Mouse (Mus musculus): Measurements from ENCODE around the gene Mrps2. TPM values are rescaled to one million over a fixed set of nuclear protein-coding genes. Genes with fewer than 3 reads are reported as not detected.

Mrps2 gene
- polyA plus RNA-seq (2015; fragmentation: Nextera tagmentation; extraction: Ambion mirVana): 49.9 and 52.7 TPM in 2 replicates

GRCm38 (mm10) chr2:28467860-28468485, at the start of gene Mrps2:
Mrps2 (plus strand) TSS chr2:28468066.
- WGBS: under 1% methylated on average over 52 of the region's 52 CpGs
- Histone ChIP-seq H3K9me3 (ENCODE audit: control insufficient read depth, low read length) (0 out of 2 replicates have a peak, but pooled peaks cover 7% of the 10 kb centered on the region), H3K4me1 (replicated peaks; ENCODE audit: control insufficient read depth, insufficient read depth, low read length) (peaks cover 11% of the 10 kb centered on the region), H3K4me3 (ENCODE audit: low read length) (peak within 1 kb of the TSS; percentile 78), H3K9ac (ENCODE audit: low read length) (peak within 1 kb of the TSS; percentile 94), H3K27me3 (ENCODE audit: control insufficient read depth, insufficient read depth, low read depth, low read length) (peaks cover 4% of the 10 kb centered on the region; the same call in 1 of the 2 replicates), H3K36me3 (ENCODE audit: control insufficient read depth, insufficient read depth, low read length) (peaks cover 36% of the 10 kb centered on the region), H3K4me2 (ENCODE audit: low read depth, low read length) (peak within 1 kb of the TSS; percentile 88), H3K27ac (ENCODE audit: low read length) (no peak within 1 kb of the TSS)
- peak; percentile 95 for ATAC-seq (ENCODE audit: low read depth)

- no peak overlapping the region for H3K4me2 ChIP-seq (ENCODE audit: low read depth, low read length)
- 12% methylated on average over 4 of the region's 4 CpGs for WGBS
- peaks cover 9% of the 10 kb centered on the region for H3K4me1 ChIP-seq (replicated peaks; ENCODE audit: control insufficient read depth, insufficient read depth, low read length)
- H3K9me3 ChIP-seq (ENCODE audit: control insufficient read depth, low read length): no peaks in the 10 kb centered on the region
- peak; percentile 15; the same call in 1 of the 2 replicates for ATAC-seq (ENCODE audit: low read depth)
- H3K9ac ChIP-seq (ENCODE audit: low read length): no peak overlapping the region
- no peaks in the 10 kb centered on the region for H3K36me3 ChIP-seq (ENCODE audit: control insufficient read depth, insufficient read depth, low read length)
- H3K4me3 ChIP-seq (ENCODE audit: low read length): no peak overlapping the region
- no peak overlapping the region for H3K27ac ChIP-seq (ENCODE audit: low read length)
- H3K27me3 ChIP-seq (ENCODE audit: control insufficient read depth, insufficient read depth, low read depth, low read length): no peaks in the 10 kb centered on the region
These were observed 48.0 kb upstream of the Mrps2 start for GRCm38 (mm10) chr2:28419898-28420297.

GRCm38 (mm10) chr2:28423167-28423566, 44.7 kb upstream of the Mrps2 start:
- no peaks in the 10 kb centered on the region for H3K9me3 ChIP-seq (ENCODE audit: control insufficient read depth, low read length)
- no peak overlapping the region for H3K4me3 ChIP-seq (ENCODE audit: low read length)
- no peaks in the 10 kb centered on the region for H3K27me3 ChIP-seq (ENCODE audit: control insufficient read depth, insufficient read depth, low read depth, low read length)
- H3K27ac ChIP-seq (ENCODE audit: low read length): no peak overlapping the region
- ATAC-seq (ENCODE audit: low read depth): no peak
- H3K4me1 ChIP-seq (replicated peaks; ENCODE audit: control insufficient read depth, insufficient read depth, low read length): no peaks in the 10 kb centered on the region
- no peaks in the 10 kb centered on the region for H3K36me3 ChIP-seq (ENCODE audit: control insufficient read depth, insufficient read depth, low read length)
- no peak overlapping the region for H3K4me2 ChIP-seq (ENCODE audit: low read depth, low read length)
- no peak overlapping the region for H3K9ac ChIP-seq (ENCODE audit: low read length)
- WGBS: 34% methylated on average over 3 of the region's 3 CpGs

DNA sequence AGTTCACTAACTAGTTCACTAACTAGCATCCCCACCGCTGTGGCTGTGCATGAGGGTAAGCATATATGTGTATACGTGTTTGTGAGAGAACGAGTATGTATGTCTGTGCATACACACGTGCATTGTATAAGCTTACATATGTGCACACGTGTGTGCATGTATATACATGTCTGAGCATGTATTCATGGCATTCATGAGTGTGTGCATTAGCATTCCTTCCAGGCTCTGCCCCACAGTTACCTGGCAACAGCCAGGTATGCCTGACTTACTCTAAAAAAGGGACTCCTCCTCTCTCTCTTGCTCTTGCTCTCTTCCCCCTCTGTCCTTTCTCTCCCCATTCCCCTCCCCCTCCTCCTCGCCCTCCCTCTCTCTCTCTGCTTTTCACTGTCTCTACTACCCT, 40.6 kb upstream of the Mrps2 start:
- Histone ChIP-seq H3K4me1 (replicated peaks; ENCODE audit: control insufficient read depth, insufficient read depth, low read length) (no peaks in the 10 kb centered on the region), H3K4me3 (ENCODE audit: low read length) (no peak overlapping the region), H3K27me3 (ENCODE audit: control insufficient read depth, insufficient read depth, low read depth, low read length) (no peaks in the 10 kb centered on the region), H3K27ac (ENCODE audit: low read length) (no peak overlapping the region), H3K4me2 (ENCODE audit: low read depth, low read length) (no peak overlapping the region), H3K36me3 (ENCODE audit: control insufficient read depth, insufficient read depth, low read length) (no peaks in the 10 kb centered on the region), H3K9ac (ENCODE audit: low read length) (no peak overlapping the region), H3K9me3 (ENCODE audit: control insufficient read depth, low read length) (no peaks in the 10 kb centered on the region)
- no peak for ATAC-seq (ENCODE audit: low read depth)
- WGBS: 77% methylated on average over 6 of the region's 6 CpGs

- Histone ChIP-seq H3K9ac (ENCODE audit: low read length) (no peak overlapping the region), H3K27ac (ENCODE audit: low read length) (peak overlapping the region; percentile 44), H3K27me3 (ENCODE audit: control insufficient read depth, insufficient read depth, low read depth, low read length) (no peaks in the 10 kb centered on the region), H3K9me3 (ENCODE audit: control insufficient read depth, low read length) (no peaks in the 10 kb centered on the region), H3K4me3 (ENCODE audit: low read length) (no peak overlapping the region), H3K36me3 (ENCODE audit: control insufficient read depth, insufficient read depth, low read length) (no peaks in the 10 kb centered on the region), H3K4me2 (ENCODE audit: low read depth, low read length) (no peak overlapping the region), H3K4me1 (replicated peaks; ENCODE audit: control insufficient read depth, insufficient read depth, low read length) (peaks cover 6% of the 10 kb centered on the region; the same call in 1 of the 2 replicates)
- ATAC-seq (ENCODE audit: low read depth): peak; percentile 37
- 36% methylated on average over 6 of the region's 6 CpGs for WGBS
These were observed 37.0 kb upstream of the Mrps2 start for GRCm38 (mm10) chr2:28430846-28431245.

- H3K4me2 ChIP-seq (ENCODE audit: low read depth, low read length): no peak overlapping the region
- no peaks in the 10 kb centered on the region for H3K27me3 ChIP-seq (ENCODE audit: control insufficient read depth, insufficient read depth, low read depth, low read length)
- H3K4me1 ChIP-seq (replicated peaks; ENCODE audit: control insufficient read depth, insufficient read depth, low read length): peaks cover 6% of the 10 kb centered on the region; the same call in 1 of the 2 replicates
- WGBS: 0% methylated on average over 1 of the region's 1 CpGs
- ATAC-seq (ENCODE audit: low read depth): peak; percentile 85
- no peaks in the 10 kb centered on the region for H3K36me3 ChIP-seq (ENCODE audit: control insufficient read depth, insufficient read depth, low read length)
- H3K9me3 ChIP-seq (ENCODE audit: control insufficient read depth, low read length): no peaks in the 10 kb centered on the region
- peak overlapping the region; percentile 26; the same call in 1 of the 2 replicates for H3K27ac ChIP-seq (ENCODE audit: low read length)
- no peak overlapping the region for H3K4me3 ChIP-seq (ENCODE audit: low read length)
- H3K9ac ChIP-seq (ENCODE audit: low read length): no peak overlapping the region
These were observed 35.1 kb upstream of the Mrps2 start for GRCm38 (mm10) chr2:28432811-28433210.

DNA sequence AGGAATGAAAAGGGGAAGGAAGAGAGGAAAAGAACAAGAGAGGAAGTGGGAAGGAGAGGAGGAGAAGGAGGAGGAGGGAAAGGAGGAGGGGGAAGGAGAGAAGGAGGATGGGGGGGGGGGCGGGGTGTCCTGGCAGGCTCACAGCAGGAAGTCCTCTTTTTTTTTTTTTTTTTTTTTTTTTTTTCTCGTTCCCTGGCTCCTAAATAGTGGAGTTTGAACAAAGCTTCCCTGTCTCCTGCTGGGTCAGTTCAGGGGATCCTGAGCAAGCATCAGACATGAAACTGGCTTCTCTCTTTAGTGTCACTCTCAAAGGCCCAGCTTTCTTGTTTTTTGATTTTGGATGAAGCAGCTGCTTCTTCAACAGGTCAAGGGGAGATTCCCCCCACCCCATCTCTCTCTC, 34.4 kb upstream of the Mrps2 start:
- Histone ChIP-seq H3K9me3 (ENCODE audit: control insufficient read depth, low read length) (no peaks in the 10 kb centered on the region), H3K36me3 (ENCODE audit: control insufficient read depth, insufficient read depth, low read length) (no peaks in the 10 kb centered on the region), H3K27ac (ENCODE audit: low read length) (peak overlapping the region; percentile 26), H3K27me3 (ENCODE audit: control insufficient read depth, insufficient read depth, low read depth, low read length) (no peaks in the 10 kb centered on the region), H3K4me1 (replicated peaks; ENCODE audit: control insufficient read depth, insufficient read depth, low read length) (peaks cover 6% of the 10 kb centered on the region; the same call in 1 of the 2 replicates), H3K9ac (ENCODE audit: low read length) (no peak overlapping the region), H3K4me3 (ENCODE audit: low read length) (no peak overlapping the region), H3K4me2 (ENCODE audit: low read depth, low read length) (no peak overlapping the region)
- WGBS: 0% methylated on average over 1 of the region's 2 CpGs
- ATAC-seq (ENCODE audit: low read depth): no peak; the same call in 1 of the 2 replicates

DNA sequence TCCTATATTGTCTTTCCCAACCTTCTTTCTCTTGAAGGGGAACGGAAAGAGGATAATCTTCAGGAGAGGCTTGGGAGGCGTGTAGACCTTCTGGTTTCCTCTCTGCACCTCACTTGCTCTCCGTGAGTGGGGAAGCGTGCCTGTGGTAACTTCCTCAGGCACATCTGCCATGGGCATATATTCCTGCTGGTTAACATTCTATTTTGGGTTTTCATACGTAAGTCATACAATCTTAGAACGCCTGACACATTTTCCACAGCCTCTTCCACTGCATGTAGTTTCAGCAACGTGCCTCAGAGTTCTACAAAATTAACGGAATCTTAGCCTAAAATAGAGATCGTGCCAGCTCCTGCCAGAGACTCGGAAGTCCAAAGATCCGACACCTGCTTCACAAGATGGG, 32.5 kb upstream of the Mrps2 start:
- H3K4me3 ChIP-seq (ENCODE audit: low read length): no peak overlapping the region
- no peaks in the 10 kb centered on the region for H3K36me3 ChIP-seq (ENCODE audit: control insufficient read depth, insufficient read depth, low read length)
- 83% methylated on average over 11 of the region's 11 CpGs for WGBS
- no peak overlapping the region for H3K9ac ChIP-seq (ENCODE audit: low read length)
- H3K9me3 ChIP-seq (ENCODE audit: control insufficient read depth, low read length): no peaks in the 10 kb centered on the region
- H3K4me1 ChIP-seq (replicated peaks; ENCODE audit: control insufficient read depth, insufficient read depth, low read length): peaks cover 6% of the 10 kb centered on the region; the same call in 1 of the 2 replicates
- ATAC-seq (ENCODE audit: low read depth): no peak
- H3K27ac ChIP-seq (ENCODE audit: low read length): no peak overlapping the region
- no peaks in the 10 kb centered on the region for H3K27me3 ChIP-seq (ENCODE audit: control insufficient read depth, insufficient read depth, low read depth, low read length)
- no peak overlapping the region for H3K4me2 ChIP-seq (ENCODE audit: low read depth, low read length)

DNA sequence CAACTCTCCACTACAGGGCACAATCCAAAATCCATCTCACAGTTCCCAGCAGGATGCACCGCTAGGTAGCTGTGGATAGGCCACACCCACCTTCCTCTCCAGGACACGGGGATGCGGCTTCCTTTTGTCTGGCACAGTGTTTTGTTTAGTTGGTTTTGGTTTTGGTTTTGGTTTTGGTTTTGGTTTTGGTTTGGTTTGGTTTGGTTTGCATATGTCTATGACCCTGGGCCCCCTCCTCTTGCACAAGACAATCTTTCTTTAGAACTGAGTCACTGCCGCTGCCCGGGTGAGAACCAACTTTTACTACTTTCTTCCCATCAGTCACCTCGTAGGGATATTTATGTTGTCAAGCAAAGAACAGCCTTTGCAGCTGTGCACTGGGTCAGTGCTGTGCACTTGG, 27.0 kb upstream of the Mrps2 start:
- H3K9ac ChIP-seq (ENCODE audit: low read length): no peak overlapping the region
- no peak for ATAC-seq (ENCODE audit: low read depth)

More for the DNA sequence above, 27.0 kb upstream of the Mrps2 start:
- no peaks in the 10 kb centered on the region for H3K36me3 ChIP-seq (ENCODE audit: control insufficient read depth, insufficient read depth, low read length)
- no peaks in the 10 kb centered on the region for H3K4me1 ChIP-seq (replicated peaks; ENCODE audit: control insufficient read depth, insufficient read depth, low read length)
- no peak overlapping the region for H3K4me2 ChIP-seq (ENCODE audit: low read depth, low read length)
- H3K4me3 ChIP-seq (ENCODE audit: low read length): no peak overlapping the region
- no peaks in the 10 kb centered on the region for H3K9me3 ChIP-seq (ENCODE audit: control insufficient read depth, low read length)
- no peak overlapping the region for H3K27ac ChIP-seq (ENCODE audit: low read length)
- H3K27me3 ChIP-seq (ENCODE audit: control insufficient read depth, insufficient read depth, low read depth, low read length): no peaks in the 10 kb centered on the region
- 51% methylated on average over 6 of the region's 6 CpGs for WGBS

Measured in lung, embryonic 16.5 days (tissue).